ENCODE assay signal across 20 mouse cellular contexts in the genomic region with DNA sequence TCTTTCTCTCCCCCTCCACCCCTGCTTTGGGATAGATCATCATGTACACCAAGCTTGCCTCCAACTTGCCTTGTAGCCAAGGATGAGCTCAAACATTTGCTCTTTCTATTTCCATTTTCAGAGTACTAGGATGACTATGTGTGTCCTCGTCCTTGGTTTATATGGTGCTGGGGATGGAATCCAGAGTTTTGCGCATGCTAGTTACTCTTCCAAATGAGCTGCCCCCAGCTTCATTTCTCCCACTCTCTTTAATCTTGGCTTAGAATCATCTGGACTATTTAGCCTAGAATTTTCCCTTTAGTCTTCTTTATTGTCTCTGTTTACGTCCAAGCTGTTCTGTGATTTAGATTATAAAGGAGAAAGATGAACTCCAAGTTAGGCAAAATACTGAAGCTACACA.
"Had no signal": no experiment of that assay in that cellular context is flagged by ENCODE, and none has a peak within 500 bp of the region (broad histone marks: within the 10 kb centered on the region; RNA-seq: fewer than 3 reads in every experiment).

No protein-coding gene starts in this region.

- ATAC-seq: intestine, postnatal 0 days; liver, embryonic 12.5 days had no signal

- H3K4me3 ChIP-seq: limb, embryonic 10.5 days; limb, embryonic 13.5 days; liver, embryonic 12.5 days; liver, embryonic 15.5 days; lung, embryonic 15.5 days; megakaryocyte, embryonic 14.5 days; midbrain, embryonic 10.5 days had no signal

- H3K27ac ChIP-seq: kidney, postnatal 0 days; limb, embryonic 10.5 days; limb, embryonic 13.5 days; liver, embryonic 12.5 days; liver, embryonic 15.5 days; lung, embryonic 15.5 days; midbrain, embryonic 10.5 days; stomach, postnatal 0 days had no signal

- DNase-seq: kidney, adult 2 months; kidney, postnatal 25 days; liver; lung, adult 18-20 months; lung, postnatal 10 days; lung, postnatal 36 days; midbrain, embryonic 14.5 days; thymus, adult 2 months; thymus, postnatal 14 days; thymus, postnatal 4 days had no signal
